Mouse (Mus musculus): Measurements from ENCODE around the gene Mrtfb.
A peak's percentile ranks its signal among the peaks of the same experiment; 100 is the strongest.

The Mrtfb gene

DNA sequence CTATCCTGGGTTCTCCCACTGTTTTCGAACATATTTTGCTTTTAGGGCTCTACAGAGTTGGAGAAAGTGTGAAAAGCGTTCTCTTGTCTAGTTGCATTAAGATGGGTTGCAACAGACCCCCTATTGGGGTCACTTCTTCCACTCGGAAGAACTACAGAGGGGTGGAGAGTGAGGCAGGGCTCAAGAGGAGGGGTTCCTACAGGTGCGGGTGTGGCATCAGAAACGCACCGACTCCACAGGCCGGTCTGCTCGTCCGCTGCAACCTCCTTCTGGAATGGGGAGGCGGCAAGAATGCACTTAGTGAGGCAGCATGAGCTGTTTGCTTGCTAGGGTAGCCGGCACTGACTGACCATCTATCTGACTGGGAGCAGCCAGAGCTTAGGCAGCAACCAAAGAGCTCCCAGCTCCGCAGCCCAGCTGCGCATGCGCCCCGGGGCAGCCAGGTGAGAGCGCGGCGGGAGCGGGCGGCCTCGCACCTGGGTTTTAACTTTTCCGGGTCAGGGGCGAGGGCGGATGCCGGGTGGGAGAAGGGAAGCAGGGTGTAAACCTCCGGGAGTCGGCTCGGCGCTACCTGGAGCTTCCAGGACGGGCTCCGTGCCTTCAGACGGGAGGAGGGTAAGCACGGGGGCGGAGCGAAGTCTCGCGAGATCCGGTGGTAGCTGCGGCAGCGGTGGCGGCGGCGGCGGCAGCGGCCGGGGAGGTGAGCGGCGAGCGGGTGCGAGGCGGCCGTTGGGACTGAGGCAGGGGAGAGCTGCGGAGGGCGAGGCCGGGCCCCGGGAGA is at the start of gene Mrtfb:
Mrtfb (plus strand) TSS at position 627 of the 781 bp plus-strand sequence.
- DNase-seq (ENCODE audit: inconsistent age in 2 of 2, low spot score in 1 of 2): peak; percentile 93 to 98

DNA sequence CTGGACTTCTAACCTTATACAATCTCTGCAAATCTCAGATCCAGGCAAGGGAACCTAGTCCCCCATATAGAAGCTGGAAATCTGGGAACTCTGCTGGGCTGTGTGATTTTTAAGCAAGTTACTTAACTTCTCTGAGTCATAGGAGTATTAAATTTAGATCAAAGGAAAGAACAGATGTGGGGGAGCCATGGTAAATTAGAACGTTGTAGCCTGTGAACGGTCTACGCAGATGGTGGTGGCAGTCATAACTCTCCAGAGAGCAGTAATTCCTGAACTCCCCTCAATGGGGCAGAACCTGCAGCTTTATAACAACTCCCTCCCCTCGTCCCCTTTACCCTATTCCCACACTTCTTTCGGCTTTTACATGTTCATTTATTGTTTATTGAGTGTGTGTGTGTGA is 48.6 kb upstream of the Mrtfb start:
- no peak for DNase-seq (ENCODE audit: inconsistent age in 2 of 2, low spot score in 1 of 2)

DNA sequence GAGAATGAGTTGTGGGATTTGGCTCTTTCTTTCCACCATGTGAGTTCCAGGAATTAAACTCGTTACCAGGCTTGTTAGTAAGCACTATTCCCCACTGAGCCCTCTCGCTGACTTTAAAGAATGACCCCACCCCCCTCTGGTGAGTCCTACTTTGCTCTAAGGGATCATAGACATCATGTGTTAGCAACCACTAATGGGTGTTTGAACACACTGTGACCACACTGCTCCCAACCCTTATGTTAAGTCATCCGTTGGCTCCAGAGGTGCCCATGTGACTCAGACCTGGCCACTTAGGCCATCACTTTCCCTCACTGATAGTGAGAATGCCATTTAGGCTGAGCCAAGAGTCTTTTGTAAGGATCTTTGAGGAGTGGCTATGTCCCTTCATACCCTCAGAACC is 48.2 kb upstream of the Mrtfb start:
- peak in 1 of 2 experiments; percentile 65 for DNase-seq (ENCODE audit: inconsistent age in 2 of 2, low spot score in 1 of 2)

DNA sequence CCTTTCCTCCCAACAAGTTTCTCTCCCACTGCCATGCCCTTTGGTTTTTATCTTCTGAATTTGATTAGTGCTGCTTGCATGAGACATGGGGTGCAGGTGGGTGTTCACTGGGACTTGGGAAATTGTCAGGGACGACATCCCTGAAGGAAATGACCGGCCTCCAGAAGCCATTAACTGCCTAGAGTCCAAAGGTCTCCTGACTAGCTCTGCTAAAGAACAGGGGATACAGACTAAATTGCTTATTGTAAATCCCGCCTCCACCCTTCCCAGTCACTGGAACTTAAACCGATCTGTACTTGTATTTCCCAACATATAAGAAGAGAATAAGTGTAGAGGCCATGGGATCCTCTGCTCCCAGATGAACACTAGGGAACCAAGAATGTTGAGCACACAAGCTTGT is 43.5 kb upstream of the Mrtfb start:
- no peak for DNase-seq (ENCODE audit: inconsistent age in 2 of 2, low spot score in 1 of 2)

DNA sequence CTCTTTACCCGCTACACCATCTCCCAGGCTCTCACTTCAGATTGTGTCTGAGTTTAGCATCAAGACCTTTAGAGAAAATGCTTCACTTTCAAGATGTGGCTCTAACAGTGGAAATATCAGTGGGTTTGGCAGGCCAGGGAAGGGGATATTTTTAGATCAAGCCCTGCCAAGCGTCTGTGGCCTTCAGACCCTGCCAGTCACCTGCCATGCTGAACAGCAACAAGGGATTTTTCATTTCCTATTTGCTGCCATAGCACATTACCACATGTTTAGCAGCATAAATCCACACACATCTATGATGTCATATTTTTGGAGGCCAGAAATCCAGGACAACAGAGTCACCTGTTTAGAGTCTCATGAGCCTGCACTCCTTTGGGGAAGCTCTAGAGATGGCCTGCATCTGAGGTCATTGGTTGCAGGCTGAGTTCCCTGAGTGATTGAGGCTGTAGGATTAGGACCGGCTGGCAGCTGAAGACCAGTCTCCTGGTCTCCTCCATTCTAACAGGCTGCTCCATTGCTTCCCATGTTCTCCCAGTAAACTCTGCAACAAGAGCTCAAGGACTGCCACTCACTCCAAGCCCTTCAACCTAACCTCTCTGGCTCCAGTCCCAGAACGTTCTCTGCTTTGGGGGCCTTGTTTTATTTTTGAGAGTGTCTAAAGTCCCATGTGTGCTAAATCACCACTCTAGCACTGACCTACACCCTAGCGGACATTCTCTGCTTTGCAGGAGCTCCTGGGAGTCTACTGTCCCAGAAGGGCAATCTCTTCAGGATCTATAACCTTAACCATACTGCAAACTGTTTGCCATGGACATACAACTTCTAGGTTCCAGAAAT is 39.9 kb upstream of the Mrtfb start:
- DNase-seq (ENCODE audit: inconsistent age in 2 of 2, low spot score in 1 of 2): peak; percentile 79 to 88

DNA sequence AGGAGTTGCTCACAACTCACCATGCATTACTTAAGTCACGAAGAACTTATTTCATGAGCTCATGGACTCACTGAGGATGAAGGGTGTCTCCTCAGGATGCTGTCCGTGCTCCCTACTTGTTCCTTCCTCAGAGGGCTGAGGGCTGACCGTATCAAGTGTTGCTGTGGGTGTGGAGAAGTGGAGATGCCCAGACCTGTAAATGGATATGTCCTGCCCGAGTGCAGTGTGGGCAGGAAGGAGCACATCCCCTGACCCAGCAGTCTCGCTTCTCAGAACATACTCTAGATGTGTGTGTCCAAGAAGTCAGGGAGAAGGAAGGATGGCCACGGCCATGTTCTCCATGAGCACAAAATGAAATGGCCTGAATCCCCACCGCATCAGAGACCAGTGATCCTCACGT is 38.3 kb upstream of the Mrtfb start:
- no peak for DNase-seq (ENCODE audit: inconsistent age in 2 of 2, low spot score in 1 of 2)

DNA sequence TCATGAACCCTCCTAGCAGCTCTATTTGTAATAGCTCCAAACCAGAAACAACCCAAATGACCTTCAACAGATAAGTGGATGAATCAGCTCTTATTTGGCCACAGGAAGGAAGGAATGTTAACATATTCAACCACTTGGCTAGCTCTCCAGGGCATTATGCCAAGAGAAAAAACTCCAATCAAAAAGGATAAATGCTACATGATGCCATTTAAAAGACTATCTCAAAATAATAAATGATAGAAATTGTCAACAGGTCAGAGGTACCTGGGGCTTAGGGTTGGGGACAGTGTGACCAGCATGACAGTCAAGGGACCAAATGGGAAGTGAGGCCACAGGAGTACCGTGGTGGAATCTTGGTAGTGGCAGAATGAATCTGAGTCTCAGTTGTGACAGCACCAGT is 34.8 kb upstream of the Mrtfb start:
- peak; percentile 52 to 93 for DNase-seq (ENCODE audit: inconsistent age in 2 of 2, low spot score in 1 of 2)

DNA sequence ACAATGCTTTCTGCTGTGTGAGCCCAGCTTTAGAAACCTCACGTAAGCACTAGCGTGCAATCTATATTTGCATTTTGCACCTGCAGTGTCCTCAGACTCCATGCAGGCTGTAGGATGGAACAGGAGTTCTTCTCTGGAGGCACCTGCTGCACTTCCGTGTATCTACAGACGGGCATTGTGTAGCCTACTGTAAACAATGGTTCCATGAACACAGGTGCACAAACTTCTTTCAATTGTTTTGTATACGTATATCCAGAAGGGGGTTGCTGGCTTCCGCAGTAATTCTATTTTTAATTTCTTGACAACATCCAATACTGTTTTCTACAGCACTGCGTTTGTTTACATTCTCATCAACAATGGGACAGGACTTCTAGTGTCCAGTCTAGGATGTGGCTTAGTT is 24.2 kb upstream of the Mrtfb start:
- no peak for DNase-seq (ENCODE audit: inconsistent age in 2 of 2, low spot score in 1 of 2)

DNA sequence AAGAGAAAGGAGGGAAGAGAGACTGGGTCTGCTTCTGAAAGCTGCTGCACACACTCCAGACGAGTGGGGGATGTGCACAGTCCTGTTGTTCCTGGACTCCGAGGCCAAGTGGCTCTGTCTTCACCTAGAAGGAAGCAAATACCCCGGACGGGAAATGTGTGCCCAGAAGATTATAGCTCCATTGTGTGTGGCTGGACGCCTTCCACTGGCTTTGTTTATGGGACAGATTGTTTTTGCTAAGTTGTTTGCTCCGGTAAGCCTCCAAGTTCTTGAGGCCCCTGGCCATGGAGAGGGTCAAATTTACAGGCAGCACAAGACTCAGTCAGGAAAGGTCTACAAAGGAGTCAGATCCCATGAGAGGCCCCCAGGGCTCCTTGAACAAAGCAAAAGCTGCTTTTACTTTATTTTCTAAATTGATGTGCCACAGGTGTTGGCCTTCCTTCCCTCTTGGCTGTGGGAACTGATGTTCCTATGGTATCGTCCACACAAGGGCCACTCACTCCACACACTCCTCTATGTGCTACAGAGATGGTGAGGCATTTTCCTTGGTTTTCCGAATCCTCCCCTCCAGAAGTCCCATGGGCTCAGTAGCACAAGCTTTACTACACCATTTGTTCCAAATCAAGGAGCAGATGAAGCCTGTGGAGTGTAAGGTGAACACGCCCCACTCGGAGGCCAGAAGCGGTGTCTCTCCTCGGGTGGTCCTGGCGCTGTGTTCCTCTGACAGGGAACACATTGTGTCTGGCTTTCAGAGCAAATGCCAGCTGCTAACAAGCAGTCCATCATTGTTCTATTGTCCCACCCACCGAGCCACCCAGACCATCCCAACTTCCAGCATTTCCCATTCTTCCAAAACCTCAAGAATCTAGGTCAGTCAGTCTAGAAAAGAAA is 23.1 kb upstream of the Mrtfb start:
- DNase-seq (ENCODE audit: inconsistent age in 2 of 2, low spot score in 1 of 2): peak in 1 of 2 experiments; percentile 58

DNA sequence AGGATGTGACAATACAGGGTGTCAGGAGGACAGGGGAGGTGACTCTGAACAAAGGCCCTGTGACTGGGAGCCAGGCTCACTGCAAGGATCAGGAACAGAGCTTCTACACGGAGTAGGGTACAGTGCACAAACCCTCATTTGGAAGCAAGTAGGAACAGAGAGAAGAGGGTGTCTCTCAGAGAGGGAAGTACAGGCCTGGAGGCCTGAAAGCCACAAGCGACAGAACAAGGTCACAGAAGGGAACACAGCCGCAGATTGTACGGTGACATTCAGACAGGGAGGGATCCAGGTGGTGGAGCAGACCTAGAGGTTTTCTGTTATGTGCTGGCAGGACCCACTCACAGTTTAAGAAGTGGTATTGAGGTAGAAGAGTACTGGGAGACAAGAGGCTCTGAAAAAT is 17.2 kb upstream of the Mrtfb start:
- DNase-seq (ENCODE audit: inconsistent age in 2 of 2, low spot score in 1 of 2): peak; percentile 43 to 60

DNA sequence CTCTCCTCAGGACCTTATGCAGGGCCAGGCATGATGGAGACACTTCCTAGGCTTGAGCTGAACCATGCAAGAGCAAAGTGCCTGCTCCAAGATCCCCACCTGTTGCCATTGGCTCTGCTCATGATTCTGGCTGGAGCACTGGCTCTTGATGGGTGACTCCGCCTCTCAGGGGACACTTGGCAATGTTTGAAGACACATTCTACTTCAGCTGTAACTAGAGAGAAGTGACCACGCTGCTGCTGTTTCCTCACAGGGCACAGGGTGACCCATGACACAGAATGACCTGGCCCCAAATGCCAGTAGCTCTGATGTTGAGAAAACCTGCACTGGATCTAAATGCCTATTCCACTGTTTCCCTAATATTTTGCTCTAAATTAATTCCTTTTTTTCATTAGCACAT is 16.7 kb upstream of the Mrtfb start:
- DNase-seq (ENCODE audit: inconsistent age in 2 of 2, low spot score in 1 of 2): peak; percentile 63 to 77

DNA sequence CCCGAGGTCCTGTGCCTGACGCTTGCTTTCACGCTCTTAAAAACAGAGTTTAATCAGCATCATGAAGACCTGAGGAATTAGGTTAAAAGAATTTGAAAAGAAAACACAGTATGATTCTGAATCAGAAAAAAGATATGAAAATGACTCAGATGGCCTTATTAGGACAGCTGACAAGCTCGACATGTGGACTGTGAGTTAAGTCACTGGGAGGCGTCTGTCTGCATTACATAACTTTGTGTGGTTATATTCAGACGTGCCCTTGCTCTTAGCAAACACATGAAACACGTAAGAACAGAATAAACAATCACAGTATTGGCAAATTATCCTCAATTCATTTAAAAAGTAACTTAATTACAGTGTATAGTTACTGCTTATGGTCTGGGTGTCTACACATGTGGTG is 16.0 kb upstream of the Mrtfb start:
- DNase-seq (ENCODE audit: inconsistent age in 2 of 2, low spot score in 1 of 2): peak; percentile 40 to 73

DNA sequence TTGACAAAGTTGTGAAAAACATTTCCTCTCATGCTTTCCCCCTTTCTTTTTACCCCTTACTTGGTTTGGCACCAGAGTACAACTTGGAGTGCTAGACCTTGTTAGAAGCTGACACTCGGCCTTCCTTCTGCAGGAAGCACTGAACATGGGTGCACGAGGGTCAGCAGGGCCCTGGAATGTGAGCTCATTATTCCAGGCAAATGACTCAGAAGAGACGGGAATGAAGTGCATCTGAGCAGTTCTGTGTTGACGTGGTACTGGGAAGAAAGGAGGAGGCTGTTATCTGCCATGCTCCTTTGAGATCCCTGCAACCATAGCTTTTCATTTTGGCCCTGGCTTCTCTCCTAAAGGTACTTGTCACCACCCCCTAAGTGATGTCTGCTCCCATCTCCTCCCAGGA is 10.6 kb upstream of the Mrtfb start:
- peak in 1 of 2 experiments; percentile 59 for DNase-seq (ENCODE audit: inconsistent age in 2 of 2, low spot score in 1 of 2)

DNA sequence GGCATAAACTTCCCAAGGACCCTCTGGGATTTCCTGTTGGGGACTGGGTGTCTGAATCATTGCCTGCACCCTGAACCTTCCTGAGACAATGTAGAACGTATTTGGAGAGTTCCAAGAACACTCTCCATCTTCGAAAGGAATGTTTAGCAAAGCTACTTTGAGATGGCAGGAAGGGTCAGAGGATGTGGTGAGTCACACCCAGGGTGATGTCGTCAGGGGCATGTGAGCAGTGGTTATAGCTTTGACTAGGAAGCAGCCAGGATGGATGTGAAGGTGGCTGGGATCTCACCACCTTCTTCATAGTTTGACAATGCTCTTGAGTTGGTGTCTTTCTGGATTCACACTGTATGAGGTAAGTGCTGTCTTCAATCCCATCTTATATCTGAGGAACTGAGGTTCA is 9.4 kb upstream of the Mrtfb start:
- no peak for DNase-seq (ENCODE audit: inconsistent age in 2 of 2, low spot score in 1 of 2)

DNA sequence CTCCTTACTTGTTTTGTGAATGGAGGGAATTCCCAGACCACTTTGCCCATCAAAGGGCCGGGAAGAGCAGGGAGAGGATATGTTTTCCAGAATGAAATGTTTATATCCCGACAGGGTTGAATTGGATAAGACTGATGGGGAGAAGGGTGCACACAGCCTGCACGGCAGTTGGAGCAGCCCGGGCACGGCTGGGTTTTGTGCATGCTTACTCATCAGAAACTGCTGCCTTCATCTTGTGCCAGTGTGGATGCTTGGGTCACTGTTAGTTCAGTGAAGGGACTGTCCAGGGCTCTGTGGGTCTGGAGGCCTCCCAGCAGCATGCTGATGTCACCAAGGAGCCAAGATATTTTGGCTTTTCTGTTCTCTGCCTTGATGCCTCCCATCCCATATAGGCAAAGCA is 6.2 kb upstream of the Mrtfb start:
- DNase-seq (ENCODE audit: inconsistent age in 2 of 2, low spot score in 1 of 2): no peak

DNA sequence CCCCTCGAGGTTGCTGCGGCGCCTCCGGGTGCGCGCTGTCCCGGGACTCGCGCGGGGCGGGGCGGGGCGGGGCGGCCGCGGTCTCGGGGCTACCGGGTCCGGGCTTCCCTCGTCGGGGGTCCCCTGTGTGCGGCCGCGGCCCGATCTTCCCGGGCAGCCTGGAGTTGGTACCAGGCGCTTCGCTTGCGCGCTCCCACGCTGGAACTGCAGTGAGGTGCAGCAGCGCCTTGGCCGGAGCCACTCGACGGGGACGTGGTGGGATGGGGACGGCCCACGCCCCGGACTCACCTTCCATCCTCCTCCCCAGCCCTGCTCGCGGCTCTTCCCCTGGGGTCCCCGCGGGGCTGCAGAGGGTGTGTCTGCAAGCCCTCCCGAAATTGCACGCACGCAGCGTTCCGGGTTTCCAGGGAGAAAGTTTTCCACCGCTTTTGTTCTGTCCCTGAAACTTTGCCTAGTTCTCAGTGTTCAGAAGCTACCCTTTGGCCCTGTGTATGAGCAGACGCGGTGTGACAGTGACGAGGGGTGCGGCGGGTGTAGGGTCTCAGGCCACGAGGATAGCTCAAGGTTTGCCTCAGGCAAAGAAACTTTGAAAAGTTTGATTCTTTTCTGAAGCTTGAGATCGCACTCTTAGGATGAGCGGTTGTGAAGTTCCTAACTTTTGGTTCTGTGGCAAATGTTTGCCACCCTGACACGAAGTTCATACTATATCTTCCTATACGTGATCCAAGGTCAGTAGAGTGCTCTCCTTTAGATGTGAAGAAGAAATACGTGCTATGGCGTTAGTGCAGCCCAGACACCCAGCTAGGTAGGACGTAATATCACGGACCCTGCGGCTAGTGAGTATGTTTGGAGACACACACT is 616 bp downstream of the Mrtfb start:
- no peak for DNase-seq (ENCODE audit: inconsistent age in 2 of 2, low spot score in 1 of 2)

DNA sequence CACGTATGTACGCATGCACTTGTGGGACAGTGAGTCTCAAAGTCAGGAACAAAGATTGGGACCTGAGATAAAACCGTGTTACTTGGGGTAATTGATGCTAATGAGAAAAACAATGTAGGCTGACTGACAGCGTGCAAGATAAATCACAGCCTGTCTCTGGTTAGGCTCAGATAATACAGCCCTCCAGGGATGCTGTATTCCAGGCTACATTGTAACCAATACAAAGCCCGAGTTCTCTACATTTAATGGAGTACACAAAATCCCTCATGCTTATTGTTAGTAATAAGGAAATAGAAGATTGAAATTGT is 1.2 kb downstream of the Mrtfb start:
- DNase-seq (ENCODE audit: inconsistent age in 2 of 2, low spot score in 1 of 2): no peak

DNA sequence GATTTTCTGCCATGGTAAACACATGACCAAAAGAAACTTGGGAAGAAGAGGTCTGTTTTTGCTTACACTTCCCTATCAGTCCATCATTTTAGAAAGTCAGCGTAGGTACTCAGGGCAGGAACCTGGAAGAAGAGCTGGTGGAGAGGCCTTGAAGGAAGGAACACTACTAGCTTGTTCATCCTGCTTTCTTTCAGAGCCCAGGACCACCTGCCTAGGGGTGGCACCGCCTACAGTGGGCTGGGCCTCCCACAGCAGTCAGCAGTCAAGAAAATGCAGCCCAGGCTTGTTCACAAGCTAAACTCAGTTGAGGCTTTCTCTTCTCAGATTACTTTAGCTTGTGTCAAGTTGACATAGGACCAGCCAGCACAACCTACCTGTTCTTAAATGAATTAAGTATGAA is 2.7 kb downstream of the Mrtfb start:
- no peak for DNase-seq (ENCODE audit: inconsistent age in 2 of 2, low spot score in 1 of 2)

DNA sequence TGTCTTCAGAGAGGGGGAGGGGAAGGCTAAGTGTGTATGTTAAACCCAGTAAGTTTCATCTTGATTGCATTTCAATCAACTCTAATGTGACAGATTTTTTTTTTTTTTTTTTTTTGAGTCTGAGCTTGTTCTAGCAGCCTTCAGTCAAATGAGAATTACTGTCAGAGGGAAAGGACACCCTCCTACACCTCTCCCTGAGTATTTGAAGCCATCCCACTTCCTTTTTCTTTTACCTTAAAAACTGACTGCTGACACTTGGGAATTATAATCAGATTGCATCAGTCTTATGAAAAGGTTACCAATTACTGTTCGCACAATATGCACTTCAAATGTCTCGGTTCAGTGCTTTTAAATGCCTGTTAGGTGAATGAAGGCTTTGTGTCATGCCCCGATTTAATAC is 10.0 kb downstream of the Mrtfb start:
- DNase-seq (ENCODE audit: inconsistent age in 2 of 2, low spot score in 1 of 2): no peak

DNA sequence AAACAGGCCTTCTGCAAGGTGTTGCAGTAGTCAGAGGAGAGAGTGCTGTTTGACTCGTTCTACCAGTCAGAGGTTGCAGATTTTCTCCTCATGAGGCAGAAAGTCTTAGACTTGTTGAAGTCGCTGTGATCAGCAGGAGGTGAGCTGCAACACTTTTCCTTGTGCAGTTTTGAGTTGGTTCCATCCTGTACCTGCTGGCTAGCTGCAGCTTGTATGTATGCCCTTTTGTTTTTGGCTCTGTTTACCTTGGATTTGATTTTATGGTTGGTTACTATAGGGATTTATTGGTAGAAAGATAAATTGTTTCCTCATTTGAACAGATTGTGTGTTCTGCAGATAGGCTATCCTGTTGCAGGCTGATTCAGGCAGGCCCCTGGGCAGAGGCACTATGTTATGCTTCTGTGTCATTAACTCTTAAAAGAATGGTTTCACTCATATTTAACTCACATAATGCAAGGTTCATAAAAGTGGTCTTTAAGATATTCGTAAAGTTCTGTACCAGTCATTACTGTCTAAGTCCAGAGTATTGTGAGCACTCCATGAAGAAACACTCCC is 11.1 kb downstream of the Mrtfb start:
- no peak for DNase-seq (ENCODE audit: inconsistent age in 2 of 2, low spot score in 1 of 2)

All from adrenal gland, adult (tissue).